8 mouse cellular contexts compared by ENCODE assay signal in genomic region chr4:86930636-86931456, GRCm38 (mm10). TPM values are rescaled to one million over a fixed set of nuclear protein-coding genes. Genes with fewer than 3 reads are reported as not detected.
A peak's percentile ranks its signal among the peaks of the same experiment; 100 is the strongest.
DNase-seq lines count a peak whose midpoint lies in the region; ATAC-seq lines count a peak whose summit lies in the region.

No protein-coding gene starts in this region.

- H3K27me3 ChIP-seq in kidney, embryonic 15.5 days = no peaks in the 10 kb centered on the region
- no peaks in the 10 kb centered on the region for H3K27me3 ChIP-seq in limb, embryonic 15.5 days
- H3K27me3 ChIP-seq in neural tube, embryonic 11.5 days (ENCODE audit: control insufficient read depth, insufficient read depth, low read length) = no peaks in the 10 kb centered on the region

- peaks cover 12% of the 10 kb centered on the region for H3K36me3 ChIP-seq in kidney, embryonic 15.5 days
- peaks cover 6% of the 10 kb centered on the region; the same call in 1 of the 2 replicates for H3K36me3 ChIP-seq in limb, embryonic 15.5 days
- no peaks in the 10 kb centered on the region for H3K36me3 ChIP-seq in neural tube, embryonic 11.5 days (ENCODE audit: control insufficient read depth, insufficient read depth, low read length)

- peak overlapping the region; percentile 55 for H3K9ac ChIP-seq in kidney, embryonic 15.5 days
- peak overlapping the region; percentile 39 for H3K9ac ChIP-seq in limb, embryonic 15.5 days
- peak overlapping the region; percentile 69 for H3K9ac ChIP-seq in neural tube, embryonic 11.5 days (ENCODE audit: low read length)

- H3K4me1 ChIP-seq in kidney, embryonic 15.5 days = peaks cover 7% of the 10 kb centered on the region; the same call in 1 of the 2 replicates
- H3K4me1 ChIP-seq in limb, embryonic 15.5 days = peaks cover 5% of the 10 kb centered on the region; the same call in 1 of the 2 replicates
- H3K4me1 ChIP-seq in neural tube, embryonic 11.5 days (ENCODE audit: control insufficient read depth, insufficient read depth, low read length) = no peaks in the 10 kb centered on the region

- peak; percentile 80 for ATAC-seq in kidney, embryonic 15.5 days (replicated peaks; ENCODE audit: low FRiP score)
- peak; percentile 11; the same call in 1 of the 2 replicates for ATAC-seq in limb, embryonic 15.5 days (ENCODE audit: insufficient number of reproducible peaks, low FRiP score, low TSS enrichment, low read depth)
- ATAC-seq in neural tube, embryonic 11.5 days (ENCODE audit: insufficient read depth, low FRiP score, low TSS enrichment) = peak; percentile 69

- H3K9me3 ChIP-seq in kidney, embryonic 15.5 days (replicated peaks) = no peaks in the 10 kb centered on the region
- no peaks in the 10 kb centered on the region for H3K9me3 ChIP-seq in limb, embryonic 15.5 days
- no peaks in the 10 kb centered on the region for H3K9me3 ChIP-seq in neural tube, embryonic 11.5 days (ENCODE audit: control insufficient read depth, low read length)

- peak overlapping the region; percentile 77 for H3K27ac ChIP-seq in kidney, embryonic 15.5 days
- peak overlapping the region; percentile 33; the same call in 1 of the 2 replicates for H3K27ac ChIP-seq in limb, embryonic 15.5 days
- no peak overlapping the region for H3K27ac ChIP-seq in neural tube, embryonic 11.5 days (ENCODE audit: low read depth, low read length)

- 7% methylated on average over 33 of the region's 33 CpGs for WGBS in kidney, embryonic 15.5 days
- WGBS in limb, embryonic 15.5 days = 8% methylated on average over 33 of the region's 33 CpGs
- 7% methylated on average over 33 of the region's 33 CpGs for WGBS in neural tube, embryonic 11.5 days

- peak overlapping the region; percentile 58 for H3K4me3 ChIP-seq in kidney, embryonic 15.5 days (replicated peaks)
- peak overlapping the region; percentile 48 for H3K4me3 ChIP-seq in limb, embryonic 15.5 days
- peak overlapping the region; percentile 29 for H3K4me3 ChIP-seq in neural tube, embryonic 11.5 days (ENCODE audit: low read depth, low read length)

- DNase-seq in R1 (ENCODE audit: low read depth, low spot score) = peak; percentile 93
- DNase-seq in cerebellum, adult 9-10 months = peak; percentile 58
- DNase-seq in frontal cortex, adult 2 months (ENCODE audit: extremely low spot score in 1 of 2, low spot score in 1 of 2) = peak; percentile 33 to 66
- DNase-seq in neural tube, embryonic 11.5 days (ENCODE audit: low spot score) = peak; percentile 58
- DNase-seq in T-cell, adult 2 months (ENCODE audit: low spot score) = no peak
- DNase-seq in spleen, adult 12 weeks (ENCODE audit: low spot score) = no peak

- peak overlapping the region; percentile 68 for H3K4me2 ChIP-seq in kidney, embryonic 15.5 days
- peak overlapping the region; percentile 61 for H3K4me2 ChIP-seq in limb, embryonic 15.5 days
- peak overlapping the region; percentile 46 for H3K4me2 ChIP-seq in neural tube, embryonic 11.5 days (ENCODE audit: low read depth)

RNA-seq across cellular contexts. Expression of gene Acer2, which starts 56.6 kb away (rescaled TPM):
- 4.6 and 5.3 TPM in 2 replicates for polyA plus RNA-seq in frontal cortex, adult 2 months (2012; rRNA removed)
- polyA plus RNA-seq in kidney, embryonic 15.5 days (2015; fragmentation: Nextera tagmentation; extraction: Ambion mirVana) = 37.3 and 37.9 TPM in 2 replicates
- polyA plus RNA-seq in limb, embryonic 15.5 days (2015; fragmentation: Nextera tagmentation; extraction: Ambion mirVana) = 14.5 and 16.3 TPM in 2 replicates
- polyA plus RNA-seq in neural tube, embryonic 11.5 days (2014; fragmentation: Nextera tagmentation; extraction: Ambion mirVana) = 9.3 and 11.4 TPM in 2 replicates

Comparison
In these comparisons a context has a peak if more than half of its experiments do, and no peak if none do; other contexts are left out.
1. DNase-seq: peak in R1 (single experiment), cerebellum, adult 9-10 months (single experiment), frontal cortex, adult 2 months (2 of 2) and neural tube, embryonic 11.5 days (single experiment); none in T-cell, adult 2 months (single experiment) and spleen, adult 12 weeks (single experiment).
2. ATAC-seq: peak in every context shown above with its lines; median percentile 80 in kidney, embryonic 15.5 days; 69 in neural tube, embryonic 11.5 days; 11 in limb, embryonic 15.5 days.
3. Peak in every context shown above with its lines, with median percentiles within 50 percentile points of each other: H3K4me2 ChIP-seq, H3K4me3 ChIP-seq and H3K9ac ChIP-seq.